Mouse (Mus musculus): ENCODE data around the gene 4933415A04Rik.

4933415A04Rik gene

DNA sequence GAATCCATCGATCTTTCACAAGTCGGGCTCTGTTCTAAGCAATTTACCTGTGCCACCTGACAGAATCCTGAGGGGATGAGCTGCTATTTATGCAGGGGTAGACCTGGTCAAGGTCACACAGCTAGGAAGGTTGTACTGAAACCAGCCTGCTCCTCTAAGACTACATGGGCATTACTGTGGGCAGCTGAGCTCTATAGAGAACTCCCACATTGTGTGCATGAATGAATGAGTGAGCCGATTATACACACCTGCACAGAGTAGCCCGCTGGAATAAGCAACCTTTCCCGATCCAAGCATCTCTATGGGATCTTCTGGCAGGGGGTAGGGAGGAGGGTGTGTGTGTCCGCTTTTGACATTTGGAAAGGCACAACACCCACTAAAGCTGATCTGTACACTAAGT lies 46.3 kb downstream of the 4933415A04Rik start:
- DNase-seq, result no peak

DNA sequence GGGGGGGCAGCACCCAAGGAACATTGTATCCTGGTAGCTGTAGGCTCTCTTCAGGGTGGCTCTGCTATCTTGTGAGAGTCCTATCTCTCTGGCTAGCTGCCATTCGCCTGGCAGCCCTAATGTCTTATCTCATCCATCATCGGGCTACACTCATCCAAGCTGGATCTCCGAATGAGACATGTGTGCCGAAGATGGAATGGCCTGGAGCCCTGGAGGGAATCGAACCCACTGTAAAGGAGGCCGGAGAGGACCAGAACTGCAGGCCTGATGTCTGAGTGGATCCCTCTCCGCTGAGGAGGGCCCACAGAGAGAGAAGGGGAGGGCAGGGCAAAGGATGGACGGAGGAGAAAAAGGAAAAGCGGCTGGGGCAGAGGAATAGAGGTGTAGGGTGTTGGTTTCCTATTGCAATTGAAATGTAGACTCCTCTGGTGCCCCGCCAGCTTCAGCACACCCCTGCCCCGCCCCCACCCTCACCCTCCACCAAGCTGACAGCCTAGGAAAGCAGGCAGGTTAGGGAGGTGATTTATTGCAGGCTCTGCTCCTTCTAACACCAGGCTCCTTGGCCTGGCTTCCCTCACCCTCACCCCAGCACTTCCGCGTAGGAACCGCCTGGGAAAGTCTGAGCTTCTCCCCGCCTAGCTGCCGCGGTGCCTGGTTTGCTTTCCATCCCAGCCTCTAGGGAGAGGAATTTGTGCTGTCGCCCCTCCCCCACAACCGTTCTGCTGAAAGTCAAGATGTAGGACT lies 47.0 kb downstream of the 4933415A04Rik start:
- DNase-seq, result peak; percentile 72

DNA sequence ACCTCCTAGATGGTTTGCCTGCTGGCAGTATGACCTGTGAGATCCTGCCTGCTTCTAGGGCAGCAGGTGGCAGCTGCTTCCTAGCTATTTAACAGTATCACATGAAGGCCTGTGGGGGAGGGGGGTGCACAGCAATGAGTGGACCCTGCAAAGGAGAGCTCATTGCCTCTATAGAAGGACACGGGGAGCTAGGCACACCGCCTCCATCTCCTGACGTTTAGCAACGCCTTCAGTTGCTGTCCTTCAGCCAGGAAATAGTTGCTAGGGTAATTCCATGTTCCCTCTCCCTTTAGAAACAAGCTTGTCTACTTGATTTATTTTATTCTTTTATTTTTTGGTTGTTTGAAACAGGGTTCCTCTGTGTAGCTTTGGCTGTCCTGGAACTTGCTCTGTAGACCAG lies 49.9 kb downstream of the 4933415A04Rik start:
- DNase-seq, result no peak

DNA sequence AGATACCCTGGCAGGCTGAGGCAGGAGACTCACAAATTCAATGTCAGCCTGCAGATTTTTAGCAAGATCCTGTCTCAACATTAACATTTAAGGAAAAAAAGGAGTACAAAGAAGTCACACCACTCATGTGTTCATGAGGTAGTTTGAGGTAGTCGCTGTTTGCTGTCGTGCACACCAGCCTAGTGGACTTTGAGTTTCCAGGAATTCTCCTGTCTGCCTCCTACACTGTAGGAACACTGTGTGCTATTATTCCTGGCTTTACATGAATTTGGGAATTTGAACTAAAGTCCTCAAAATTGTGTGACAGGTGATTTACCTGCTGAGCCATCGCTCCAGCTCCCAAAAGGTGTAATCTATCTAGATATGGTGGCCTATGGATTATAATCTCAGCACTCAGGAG lies 51.6 kb downstream of the 4933415A04Rik start:
- no peak for DNase-seq
